Mouse (Mus musculus): ENCODE results near the gene Mrpl23.

DNA sequence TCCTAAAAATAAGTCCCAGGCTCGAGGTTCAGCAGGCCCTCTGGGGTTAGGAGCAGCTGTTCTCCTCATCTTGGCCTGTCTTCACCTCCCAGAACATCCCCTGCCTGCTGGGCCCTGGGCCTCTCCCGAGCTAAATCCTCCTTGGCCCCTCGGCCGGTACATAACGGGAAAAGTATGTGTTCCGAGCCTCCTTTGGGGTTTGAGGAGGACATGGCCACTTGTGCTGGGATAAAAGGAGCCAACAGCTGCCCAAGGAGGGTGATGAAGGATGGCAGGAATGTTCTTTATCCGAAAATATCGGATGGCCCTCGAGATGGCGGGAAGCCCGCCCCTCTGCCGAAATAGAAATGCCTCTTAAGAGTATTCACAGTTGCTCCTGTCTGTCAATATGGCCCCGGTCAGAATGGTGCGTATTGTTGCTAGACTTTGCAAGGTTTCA is 18.5 kb downstream of the Mrpl23 start:
- TF ChIP-seq CTCF (IDR thresholded peaks at IDR 0.05; ENCODE audit: extremely low read depth, insufficient read depth, insufficient read length, insufficient replicate concordance): no peak
- TF ChIP-seq POLR2A (IDR thresholded peaks at IDR 0.05; ENCODE audit: low read depth, low read length): no peak

Measured in spleen, adult 2 months (tissue).